Mouse (Mus musculus) right cerebral cortex, postnatal 10 days (tissue): ENCODE measurements around the gene Rpl18a.

ENCODE experiments used
- DNase-seq, 2 experiments: peaks; one replicate each; pipeline ENCODE4 v3.0.0; 2021; ENCODE audit warnings: low spot score in 2 of 2

Gene Rpl18a

GRCm38 (mm10) chr8:70903112-70903511, 5.9 kb upstream of the Rpl18a start:
- DNase-seq: no peak

DNA sequence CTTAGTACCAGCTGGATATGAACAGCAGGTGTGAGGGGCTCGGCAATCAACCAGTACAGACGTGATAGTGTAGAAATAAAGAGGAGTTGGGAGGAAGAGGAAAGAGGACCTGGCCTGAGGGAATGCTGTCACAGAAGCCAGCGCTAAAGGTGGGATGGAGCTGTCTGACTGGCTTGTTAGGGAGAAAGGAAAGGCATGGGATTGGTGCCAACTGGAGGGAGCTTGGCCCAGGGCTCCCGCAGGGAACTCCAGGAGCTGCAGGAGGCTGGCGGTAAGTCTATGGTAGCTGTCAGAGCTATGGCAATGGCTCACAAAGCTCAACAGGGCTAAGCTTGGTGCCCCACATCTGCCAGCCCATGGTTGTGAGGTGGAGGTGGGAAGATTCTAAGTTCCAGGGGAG, 5.0 kb upstream of the Rpl18a start:
- no peak for DNase-seq

DNA sequence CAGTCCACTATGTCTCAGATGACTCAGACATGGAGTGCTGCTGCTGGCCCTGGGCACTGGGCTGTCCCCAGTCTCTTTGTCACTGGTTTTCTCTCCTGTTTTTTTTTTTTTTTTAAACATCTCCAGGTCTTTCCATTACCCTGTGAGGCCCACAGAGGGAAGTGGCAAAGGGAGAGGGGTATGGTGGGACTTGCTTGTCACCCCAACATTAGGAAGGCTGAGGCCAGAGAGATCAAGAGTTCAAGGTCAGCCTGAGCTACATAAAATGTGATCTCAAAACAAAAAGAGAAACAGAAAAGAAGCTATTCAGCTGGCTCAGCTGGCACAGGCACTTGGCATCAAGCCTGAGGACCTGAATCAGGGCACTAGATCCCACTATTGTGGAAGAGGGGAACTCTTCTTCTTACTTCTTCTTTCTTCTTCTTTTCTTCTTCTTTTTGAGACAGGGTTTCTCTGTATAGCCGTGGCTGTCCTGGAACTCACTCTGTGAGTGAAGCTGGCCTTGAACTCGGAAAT, 3.7 kb upstream of the Rpl18a start:
- DNase-seq: no peak

DNA sequence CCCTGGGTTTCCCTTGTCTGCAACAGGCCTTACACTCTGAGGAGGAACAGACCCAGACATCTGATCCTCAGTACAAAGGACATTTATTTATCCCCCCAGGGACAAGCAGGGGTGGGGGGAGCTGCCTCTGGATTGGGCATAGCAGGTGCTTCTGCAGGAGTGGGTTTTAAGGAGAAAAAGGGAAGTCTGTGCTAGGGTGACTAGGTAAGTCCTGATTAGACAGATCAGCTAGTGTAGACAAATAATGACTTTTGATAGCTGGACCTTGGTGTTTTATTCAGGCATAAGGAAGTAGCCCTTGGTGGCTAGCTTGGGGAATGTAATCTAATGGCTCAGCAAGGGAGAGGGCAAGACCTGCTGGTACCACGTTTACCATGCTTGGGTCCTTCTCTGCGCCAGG, 2.0 kb upstream of the Rpl18a start:
- DNase-seq: no peak

- DNase-seq: no peak
Observed at GRCm38 (mm10) chr8:70898661-70899198, 1.5 kb upstream of the Rpl18a start.

DNA sequence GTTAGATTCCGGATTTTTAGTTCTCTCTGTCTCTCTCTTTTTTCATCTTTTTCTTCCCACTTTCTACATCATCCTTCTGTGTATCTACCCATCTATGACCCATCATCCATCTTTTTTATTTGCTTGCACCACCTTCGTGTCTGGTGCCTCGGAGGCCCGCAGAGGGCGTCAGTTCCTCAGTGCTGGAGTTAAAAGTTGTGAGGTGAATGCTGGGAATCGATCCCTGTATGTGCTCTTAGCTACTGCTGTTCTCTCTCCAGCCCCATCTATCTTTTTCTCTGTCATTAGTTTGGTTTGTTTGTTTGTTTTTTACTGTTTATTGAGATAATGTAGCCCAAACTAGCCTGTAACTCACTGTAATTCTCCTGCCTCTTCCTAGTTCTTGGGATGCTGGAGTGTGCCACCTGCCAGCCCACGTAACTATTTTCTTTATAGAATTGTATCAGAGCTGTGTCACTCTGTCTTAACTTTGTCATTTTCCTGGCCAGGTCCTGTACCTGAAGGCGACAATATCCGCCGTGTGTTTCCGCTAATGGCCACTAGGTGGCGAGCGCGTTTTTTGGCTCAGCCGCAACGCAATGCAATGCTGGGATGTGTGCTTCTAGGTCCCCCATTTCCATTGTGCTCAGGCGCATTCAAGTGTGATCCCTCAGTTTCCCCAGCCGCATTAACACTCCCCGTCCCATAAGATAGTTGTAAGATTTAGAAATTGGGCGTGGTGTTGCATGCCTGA, 635 bp upstream of the Rpl18a start:
- DNase-seq: peak; percentile 88 to 89

DNA sequence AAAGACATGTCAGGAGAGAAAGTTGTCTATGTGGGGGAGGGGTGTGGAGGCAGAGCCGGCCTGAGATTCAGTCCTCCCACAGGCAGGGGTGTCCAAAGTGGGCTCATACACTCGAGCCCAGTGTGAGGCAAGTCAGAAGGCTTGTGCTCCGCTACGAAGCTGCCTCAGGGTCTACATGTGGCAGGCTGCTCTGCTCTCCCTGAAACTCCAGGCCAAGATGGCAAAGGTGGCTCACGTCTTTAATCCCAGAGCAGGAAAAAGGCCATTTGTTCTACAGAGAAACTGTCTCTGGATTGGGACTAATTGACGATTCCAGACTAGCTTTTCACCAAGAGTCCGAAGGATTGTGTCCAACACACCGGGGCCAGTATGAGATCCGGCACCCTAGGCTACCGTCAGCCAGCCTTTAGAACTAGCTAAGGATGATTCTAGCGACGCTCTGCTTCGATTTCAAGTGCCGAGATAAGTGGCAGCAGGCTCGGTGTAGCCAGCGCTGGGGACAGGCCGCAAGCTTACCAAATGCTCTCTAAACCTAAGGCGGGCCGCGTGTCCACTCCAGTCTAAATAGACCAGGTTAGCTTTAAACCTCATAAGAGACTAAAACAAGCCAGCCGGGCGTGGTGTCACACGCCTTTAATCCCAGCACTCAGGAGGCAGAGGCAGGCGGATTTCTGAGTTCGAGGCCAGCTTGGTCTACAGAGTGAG, 744 bp downstream of the Rpl18a start:
- DNase-seq: peak in 1 of 2 experiments; percentile 26

GRCm38 (mm10) chr8:70895571-70896259, 1.5 kb downstream of the Rpl18a start:
- DNase-seq: peak in 1 of 2 experiments; percentile 27

DNA sequence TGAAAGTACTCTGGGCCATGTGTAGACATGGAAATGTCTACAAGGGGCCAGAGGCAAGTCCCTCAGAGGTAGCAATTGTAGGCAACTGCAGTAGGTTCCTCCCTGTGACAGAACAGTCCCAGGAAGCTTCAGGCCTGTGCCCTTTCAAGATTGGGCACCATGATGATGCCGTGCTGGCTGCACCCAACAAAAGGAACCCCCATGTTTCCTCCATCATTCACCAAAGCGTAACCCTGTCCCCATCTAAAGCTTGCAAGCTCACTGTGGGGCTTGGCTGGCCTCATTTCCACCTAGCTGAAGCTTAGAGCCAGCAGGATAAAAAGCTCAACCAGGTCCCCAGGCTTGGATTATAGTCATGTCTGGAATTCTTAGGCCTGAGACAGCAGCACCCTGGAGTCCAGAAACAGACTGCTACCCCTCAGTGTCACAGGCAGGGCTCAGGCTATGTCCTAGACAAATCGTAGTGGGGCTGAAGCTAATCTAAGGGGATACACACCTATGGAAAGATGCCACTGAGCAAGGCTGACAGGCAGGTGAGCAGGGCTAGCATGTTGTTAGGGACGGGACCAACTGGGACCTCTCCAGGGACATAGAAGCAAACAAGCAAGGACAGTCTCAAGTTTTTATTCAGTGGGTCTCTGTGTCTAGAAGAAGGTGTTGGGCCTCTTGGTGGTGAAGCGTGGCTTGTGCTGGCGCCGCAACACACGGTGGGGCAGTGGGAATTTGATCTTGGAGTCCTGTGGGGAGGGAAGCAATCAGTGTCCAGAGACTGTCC, 2.3 kb downstream of the Rpl18a start:
- DNase-seq: no peak

GRCm38 (mm10) chr8:70894385-70894720, 2.9 kb downstream of the Rpl18a start:
- DNase-seq: no peak

DNA sequence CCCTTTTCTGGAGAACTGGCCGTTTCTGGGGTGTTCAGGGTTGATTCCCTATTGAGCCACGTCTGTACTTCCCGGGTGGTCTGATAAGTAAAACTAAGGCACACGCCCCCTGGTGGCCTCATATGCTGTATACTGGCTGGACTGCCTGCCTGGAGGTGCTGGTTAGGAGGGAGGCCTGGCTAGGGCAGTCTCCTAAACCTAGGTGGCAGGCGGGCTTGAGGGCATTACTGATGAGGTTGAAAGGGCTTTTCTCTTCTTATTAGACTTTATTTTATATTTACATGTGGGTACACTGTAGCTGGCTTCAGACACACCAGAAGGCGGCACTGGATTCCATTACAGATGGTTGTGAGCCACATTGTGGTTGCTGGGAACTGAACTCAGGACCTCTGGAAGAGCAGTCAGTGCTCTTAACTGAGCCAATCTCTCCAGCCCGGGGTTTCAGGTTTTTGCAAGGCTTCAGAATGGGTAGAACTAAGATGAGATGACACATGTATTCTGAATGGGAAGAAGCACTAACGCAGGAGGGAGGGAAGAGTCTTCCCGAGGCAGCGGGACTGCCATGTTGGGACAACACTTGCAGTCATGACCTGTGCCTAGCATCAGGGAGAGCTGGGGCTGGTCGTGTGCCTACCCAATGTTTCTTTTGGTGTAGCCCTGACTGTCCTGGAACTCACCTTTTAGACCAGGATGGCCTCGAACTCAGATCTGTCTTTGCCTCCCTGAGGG, 3.4 kb downstream of the Rpl18a start:
- peak; percentile 83 to 85 for DNase-seq

GRCm38 (mm10) chr8:70892896-70893655, 4.1 kb downstream of the Rpl18a start:
- no peak for DNase-seq

- no peak for DNase-seq
Observed at GRCm38 (mm10) chr8:70892022-70892895, 5.0 kb downstream of the Rpl18a start, which contains the start of gene Slc5a5. Gene Slc5a5 (minus strand): TSS chr8:70892757.

DNA sequence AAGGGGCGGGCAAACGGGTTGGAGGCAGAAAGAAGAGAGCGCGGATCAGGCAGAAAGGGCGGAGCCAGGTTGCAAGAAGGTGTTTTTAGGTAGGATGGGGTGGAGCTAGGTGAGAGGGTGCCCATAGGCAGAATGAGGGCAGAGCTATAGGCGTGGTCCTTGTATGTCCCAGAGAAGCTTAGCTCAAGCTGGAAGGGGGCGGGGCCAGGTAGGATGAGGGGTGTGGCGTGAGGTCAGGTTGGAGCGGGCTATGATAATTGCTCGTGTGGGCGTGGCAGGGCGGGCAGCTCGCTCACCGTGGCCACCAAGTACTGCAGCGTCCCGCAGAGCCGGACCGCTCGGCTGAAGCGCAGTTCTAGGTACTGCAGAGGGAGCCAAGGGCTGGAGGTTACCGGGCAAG, 5.9 kb downstream of the Rpl18a start:
- DNase-seq: no peak

GRCm38 (mm10) chr8:70890656-70891055, 6.6 kb downstream of the Rpl18a start:
- peak in 1 of 2 experiments; percentile 26 for DNase-seq

- DNase-seq: peak in 1 of 2 experiments; percentile 61
Observed at GRCm38 (mm10) chr8:70887669-70888068, 9.5 kb downstream of the Rpl18a start.

- DNase-seq: peak in 1 of 2 experiments; percentile 31
Observed at GRCm38 (mm10) chr8:70885612-70886011, 11.6 kb downstream of the Rpl18a start.

DNA sequence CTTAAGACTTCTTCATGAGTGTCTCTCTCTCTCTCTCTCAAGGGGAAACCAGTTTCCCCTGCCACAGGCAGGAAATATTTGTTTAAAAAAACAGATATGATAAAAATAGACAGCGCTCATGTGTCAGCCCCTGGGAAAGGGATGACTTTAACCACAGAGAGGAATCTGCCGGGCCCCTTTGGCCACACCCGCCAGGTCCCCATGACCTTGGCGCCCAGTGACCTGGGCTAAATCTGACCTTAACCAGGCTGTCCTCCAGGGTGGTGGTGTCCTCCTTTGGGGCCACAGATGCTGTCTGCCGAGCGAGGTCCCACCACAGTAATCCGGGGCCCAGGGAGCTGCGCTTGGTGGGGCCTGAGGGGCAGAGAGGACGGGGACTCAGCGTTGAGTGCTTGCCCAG, 12.5 kb downstream of the Rpl18a start:
- DNase-seq: peak in 1 of 2 experiments; percentile 21

DNA sequence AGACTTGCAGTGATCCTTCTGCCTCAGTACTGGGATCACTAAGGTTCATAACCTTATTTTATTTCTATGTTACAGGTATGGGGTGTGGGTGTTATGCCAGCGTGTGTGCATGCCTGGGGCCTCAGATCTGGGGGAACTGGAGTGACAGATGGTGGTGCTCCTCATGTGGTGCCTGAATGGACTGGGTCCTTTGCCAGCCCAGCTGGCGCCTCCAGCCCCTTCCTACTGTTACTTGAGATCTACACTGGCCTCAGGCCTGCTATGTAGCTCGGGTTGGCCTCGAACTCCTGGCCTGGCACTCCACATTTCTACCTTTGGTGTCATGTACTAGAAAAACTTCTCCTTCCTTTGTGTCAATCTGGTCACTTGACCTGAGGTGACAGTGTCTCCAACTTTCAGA, 13.0 kb downstream of the Rpl18a start:
- DNase-seq: peak in 1 of 2 experiments; percentile 27
